Mouse (Mus musculus): ENCODE data around the gene Klk1b24. TPM values are rescaled to one million over a fixed set of nuclear protein-coding genes. Genes with fewer than 3 reads are reported as not detected.
"Not testable (repeated sequence)": the region's sequence is repeated elsewhere in the genome, so short reads cannot be mapped to it uniquely, and the experiment has no call there.

Gene Klk1b24
- not detected in 2 replicates for total RNA-seq (2012; rRNA removed)
- not detected in 2 replicates for total RNA-seq (2014; rRNA removed)
- polyA plus RNA-seq (2012; ENCODE audit: insufficient read length, low read depth): not detected in 2 replicates

- DNase-seq (ENCODE audit: extremely low read depth); H3K4me3 ChIP-seq (replicated peaks in 1 of 3; ENCODE audit: low read depth in 2 of 3, low read length in 2 of 3, poor library complexity in 1 of 3); H3K79me2 ChIP-seq (replicated peaks; ENCODE audit: control insufficient read depth, extremely low read depth, insufficient read depth, poor library complexity, severe bottlenecking); H3K9ac ChIP-seq (ENCODE audit: insufficient read depth, low read depth); in situ Hi-C loops (cut with MboI; ENCODE audit: low pct_ligation_motif_present, low pct_unique_long_range_greater_than_20kb, low sequenced_read_pairs); H3K27ac ChIP-seq (ENCODE audit: insufficient read depth, low read depth); H3K4me2 ChIP-seq (ENCODE audit: insufficient read depth, low read depth, poor library complexity, severe bottlenecking); H3K27me3 ChIP-seq (replicated peaks); H3K9me3 ChIP-seq (replicated peaks; ENCODE audit: low read length); H3K4me1 ChIP-seq (ENCODE audit: control insufficient read depth in 1 of 2, insufficient read depth in 2 of 2); H3K36me3 ChIP-seq (replicated peaks in 1 of 2; ENCODE audit: control insufficient read depth in 1 of 2, insufficient read depth in 1 of 2, low read length in 1 of 2); dilution Hi-C loops (cut with MboI; ENCODE audit: extremely low pct_ligation_motif_present, extremely low pct_unique_long_range_greater_than_20kb, low sequenced_read_pairs): not testable (repeated sequence)
These were observed at the start of gene Klk1b24 for GRCm38 (mm10) chr7:44187936-44188335. Klk1b24 (plus strand) TSS chr7:44188236.

GRCm38 (mm10) chr7:44179299-44180045, 8.6 kb upstream of the Klk1b24 start:
- H3K4me2 ChIP-seq (ENCODE audit: insufficient read depth, low read depth, poor library complexity, severe bottlenecking): no peak overlapping the region
- in situ Hi-C loops (cut with MboI; ENCODE audit: low pct_ligation_motif_present, low pct_unique_long_range_greater_than_20kb, low sequenced_read_pairs): loop anchor here (10.0 kb wide), 1 partner anchor 85 kb away; no protein-coding TSS in a partner anchor

GRCm38 (mm10) chr7:44186516-44186915, 1.5 kb upstream of the Klk1b24 start:
- H3K9me3 ChIP-seq (replicated peaks; ENCODE audit: low read length); H3K27ac ChIP-seq (ENCODE audit: insufficient read depth, low read depth); H3K4me1 ChIP-seq (ENCODE audit: control insufficient read depth in 1 of 2, insufficient read depth in 2 of 2); H3K4me2 ChIP-seq (ENCODE audit: insufficient read depth, low read depth, poor library complexity, severe bottlenecking); H3K4me3 ChIP-seq (replicated peaks in 1 of 3; ENCODE audit: low read depth in 2 of 3, low read length in 2 of 3, poor library complexity in 1 of 3); DNase-seq (ENCODE audit: extremely low read depth); H3K27me3 ChIP-seq (replicated peaks); H3K79me2 ChIP-seq (replicated peaks; ENCODE audit: control insufficient read depth, extremely low read depth, insufficient read depth, poor library complexity, severe bottlenecking); H3K9ac ChIP-seq (ENCODE audit: insufficient read depth, low read depth); dilution Hi-C loops (cut with MboI; ENCODE audit: extremely low pct_ligation_motif_present, extremely low pct_unique_long_range_greater_than_20kb, low sequenced_read_pairs); H3K36me3 ChIP-seq (replicated peaks in 1 of 2; ENCODE audit: control insufficient read depth in 1 of 2, insufficient read depth in 1 of 2, low read length in 1 of 2); in situ Hi-C loops (cut with MboI; ENCODE audit: low pct_ligation_motif_present, low pct_unique_long_range_greater_than_20kb, low sequenced_read_pairs): not testable (repeated sequence)

More at GRCm38 (mm10) chr7:44179299-44180045, 8.6 kb upstream of the Klk1b24 start:
- Histone ChIP-seq H3K4me3 (replicated peaks in 1 of 3; ENCODE audit: low read depth in 2 of 3, low read length in 2 of 3, poor library complexity in 1 of 3) (no peak overlapping the region), H3K9ac (ENCODE audit: insufficient read depth, low read depth) (no peak overlapping the region), H3K79me2 (replicated peaks; ENCODE audit: control insufficient read depth, extremely low read depth, insufficient read depth, poor library complexity, severe bottlenecking) (no peaks in the 10 kb centered on the region), H3K36me3 (replicated peaks in 1 of 2; ENCODE audit: control insufficient read depth in 1 of 2, insufficient read depth in 1 of 2, low read length in 1 of 2) (no peaks in the 10 kb centered on the region), H3K27me3 (replicated peaks) (peaks cover 4% of the 10 kb centered on the region), H3K27ac (ENCODE audit: insufficient read depth, low read depth) (no peak overlapping the region), H3K9me3 (replicated peaks; ENCODE audit: low read length) (no peaks in the 10 kb centered on the region), H3K4me1 (ENCODE audit: control insufficient read depth in 1 of 2, insufficient read depth in 2 of 2) (no peaks in the 10 kb centered on the region)
- TF ChIP-seq PAX5 (IDR thresholded peaks at IDR 0.05; ENCODE audit: low read length) (no peak), ZNF384 (IDR thresholded peaks at IDR 0.05; ENCODE audit: low read depth, low read length) (no peak), BHLHE40 (IDR thresholded peaks at IDR 0.05; ENCODE audit: low read depth, low read length) (no peak)
- DNase-seq (ENCODE audit: extremely low read depth): no peak
- dilution Hi-C loops (cut with MboI; ENCODE audit: extremely low pct_ligation_motif_present, extremely low pct_unique_long_range_greater_than_20kb, low sequenced_read_pairs): no loop called here

GRCm38 (mm10) chr7:44193466-44193865, 5.4 kb downstream of the Klk1b24 start:
- dilution Hi-C loops (cut with MboI; ENCODE audit: extremely low pct_ligation_motif_present, extremely low pct_unique_long_range_greater_than_20kb, low sequenced_read_pairs); in situ Hi-C loops (cut with MboI; ENCODE audit: low pct_ligation_motif_present, low pct_unique_long_range_greater_than_20kb, low sequenced_read_pairs); H3K4me2 ChIP-seq (ENCODE audit: insufficient read depth, low read depth, poor library complexity, severe bottlenecking): not testable (repeated sequence)

More at GRCm38 (mm10) chr7:44193466-44193865, 5.4 kb downstream of the Klk1b24 start:
- not testable (repeated sequence) for H3K4me3 ChIP-seq (replicated peaks in 1 of 3; ENCODE audit: low read depth in 2 of 3, low read length in 2 of 3, poor library complexity in 1 of 3); H3K27ac ChIP-seq (ENCODE audit: insufficient read depth, low read depth); H3K27me3 ChIP-seq (replicated peaks); DNase-seq (ENCODE audit: extremely low read depth); H3K9me3 ChIP-seq (replicated peaks; ENCODE audit: low read length); H3K79me2 ChIP-seq (replicated peaks; ENCODE audit: control insufficient read depth, extremely low read depth, insufficient read depth, poor library complexity, severe bottlenecking); H3K9ac ChIP-seq (ENCODE audit: insufficient read depth, low read depth); H3K4me1 ChIP-seq (ENCODE audit: control insufficient read depth in 1 of 2, insufficient read depth in 2 of 2); H3K36me3 ChIP-seq (replicated peaks in 1 of 2; ENCODE audit: control insufficient read depth in 1 of 2, insufficient read depth in 1 of 2, low read length in 1 of 2)
